Mouse (Mus musculus) left cerebral cortex, postnatal 36 days (tissue): ENCODE measurements at regions not wholly inside any gene's neighbourhood (a gene's known extent, or its start where the extent isn't known, plus 50 kb on each side); places are given as distances from the start of the nearest gene placed in this dataset.

ENCODE experiments used
- DNase-seq, 2 experiments: peaks; one replicate each; pipeline ENCODE4 v3.0.0; 2021 to 2022; ENCODE audit warnings: low spot score in 2 of 2, mixed read lengths in 1 of 2
- intact Hi-C: fragments of 180-260 bp; cut with DNase I; formaldehyde crosslinking; loops from one replicate; pipeline ENCODE4 v1.15.1; 2025

DNA sequence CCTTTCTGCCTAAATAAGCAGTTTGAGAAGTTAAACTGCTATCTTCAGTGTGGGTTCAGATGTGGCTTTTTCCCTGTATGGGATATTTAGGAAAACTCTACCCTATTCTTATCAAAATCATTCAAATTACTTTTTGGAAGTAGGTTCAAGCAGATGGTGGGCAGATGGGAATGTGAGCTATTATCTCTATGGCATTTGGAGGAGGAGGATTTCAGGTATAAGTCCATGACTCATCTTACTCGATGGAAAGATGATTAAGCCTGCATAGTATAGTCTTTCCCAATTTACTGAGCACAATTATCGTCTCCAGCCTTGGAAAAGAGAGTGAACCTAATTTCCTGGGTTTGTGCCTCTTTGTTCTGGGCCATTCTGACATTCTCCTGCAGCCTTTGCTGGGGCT, 1413.2 kb downstream of the D3Ertd751e start:
- intact Hi-C loops, result no loop called here
- DNase-seq, result no peak

DNA sequence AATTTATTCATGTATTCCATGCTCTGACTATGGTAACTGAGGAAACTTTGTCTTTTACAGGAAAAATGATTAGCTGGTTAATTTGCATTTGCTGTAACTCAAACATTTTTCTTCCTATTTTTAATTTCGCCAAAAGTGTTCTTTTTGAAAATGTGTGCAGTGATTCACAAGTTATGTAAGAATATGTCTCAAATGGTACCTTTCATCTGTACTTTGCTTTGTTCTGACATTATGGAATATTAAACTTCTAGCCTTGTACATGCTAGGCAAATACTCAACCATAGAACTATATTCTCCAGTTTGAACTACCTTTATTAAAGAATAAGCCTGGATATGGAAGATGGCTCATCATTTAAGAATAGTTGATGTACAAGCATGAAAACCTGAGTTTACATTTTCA, 1418.1 kb downstream of the D3Ertd751e start:
- intact Hi-C loops, result no loop called here
- no peak for DNase-seq

DNA sequence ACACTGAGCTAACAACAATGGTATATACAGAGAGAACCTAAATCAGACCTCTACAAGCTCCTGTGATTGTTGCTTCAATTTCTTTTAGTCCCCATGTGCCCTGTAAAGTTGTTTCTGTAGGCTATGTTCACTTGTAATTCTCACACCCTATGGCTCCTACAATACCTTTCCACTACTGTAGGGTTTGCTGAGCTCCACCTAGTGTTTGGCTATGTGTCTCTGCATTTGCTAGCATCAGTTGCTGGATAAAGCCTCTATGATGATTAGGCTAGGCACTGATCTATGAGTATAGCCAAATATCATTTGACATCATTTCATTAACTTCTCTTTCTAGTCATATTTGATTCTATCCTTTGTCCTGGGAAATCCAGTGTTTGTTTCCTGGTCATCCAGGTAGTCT, 1440.4 kb downstream of the D3Ertd751e start:
- intact Hi-C loops, result no loop called here
- DNase-seq, result no peak

DNA sequence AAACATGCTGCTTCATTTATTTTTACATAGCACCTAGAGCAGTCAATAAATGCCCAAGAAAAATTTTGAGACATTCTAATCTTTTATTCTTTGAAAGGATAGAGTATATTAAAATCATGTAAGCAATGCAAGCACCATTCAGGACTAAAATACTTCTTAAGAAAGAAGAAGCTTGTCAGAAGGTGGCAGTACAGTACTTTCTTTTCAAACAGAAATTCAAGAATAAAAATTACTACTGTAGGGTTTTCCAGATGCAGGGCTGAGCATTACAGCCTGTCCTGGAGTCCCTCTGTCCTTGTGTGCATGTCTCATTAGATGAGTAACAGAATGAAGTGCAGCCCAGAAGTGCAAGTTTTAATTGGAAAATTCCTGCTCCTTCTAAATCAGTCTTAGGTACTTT, 1457.5 kb downstream of the D3Ertd751e start:
- no peak for DNase-seq
- intact Hi-C loops, result loop anchor here (10.0 kb wide), 1 partner anchor 1715 kb away; no protein-coding TSS in a partner anchor

DNA sequence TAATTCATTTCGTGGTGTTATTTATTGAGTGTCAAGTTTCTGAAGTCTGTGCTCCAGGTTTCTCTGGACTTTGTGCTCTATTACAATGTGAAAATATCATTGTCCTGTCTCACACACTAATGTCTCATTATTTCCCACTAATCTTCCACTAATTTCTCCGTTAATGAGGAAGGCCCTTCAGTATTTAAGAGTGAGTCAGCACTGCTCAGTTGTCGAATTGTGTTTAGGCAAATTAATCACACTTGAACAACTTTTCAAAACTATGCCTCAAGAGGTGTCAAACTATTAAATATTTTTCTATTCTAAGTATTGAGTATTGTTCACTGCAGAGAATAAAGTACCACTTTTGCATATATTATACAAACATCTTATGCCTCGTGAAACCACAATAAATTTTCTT, 1467.2 kb downstream of the D3Ertd751e start:
- intact Hi-C loops, result loop anchor here (10.0 kb wide), 1 partner anchor 1705 kb away; no protein-coding TSS in a partner anchor
- no peak for DNase-seq

DNA sequence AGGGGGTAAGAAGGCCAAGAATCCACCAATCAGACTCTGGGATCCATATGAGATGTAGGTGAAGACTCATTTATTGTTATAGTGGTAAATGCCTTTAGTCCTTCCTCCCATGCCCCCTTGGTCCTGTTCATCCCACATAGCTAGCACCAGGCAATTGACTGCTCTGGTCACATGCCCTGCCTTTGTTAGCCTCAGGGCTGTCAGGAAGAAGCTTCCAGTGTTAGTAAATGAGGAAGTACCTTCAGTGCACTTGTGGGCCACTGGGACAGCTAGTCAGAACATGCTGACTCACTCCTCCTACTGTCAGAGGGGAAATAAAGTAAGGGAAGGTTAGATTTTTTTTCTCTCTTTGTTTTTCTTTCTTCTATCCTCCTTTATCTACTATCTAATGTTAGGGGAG, 1476.3 kb downstream of the D3Ertd751e start:
- intact Hi-C loops, result no loop called here

DNA sequence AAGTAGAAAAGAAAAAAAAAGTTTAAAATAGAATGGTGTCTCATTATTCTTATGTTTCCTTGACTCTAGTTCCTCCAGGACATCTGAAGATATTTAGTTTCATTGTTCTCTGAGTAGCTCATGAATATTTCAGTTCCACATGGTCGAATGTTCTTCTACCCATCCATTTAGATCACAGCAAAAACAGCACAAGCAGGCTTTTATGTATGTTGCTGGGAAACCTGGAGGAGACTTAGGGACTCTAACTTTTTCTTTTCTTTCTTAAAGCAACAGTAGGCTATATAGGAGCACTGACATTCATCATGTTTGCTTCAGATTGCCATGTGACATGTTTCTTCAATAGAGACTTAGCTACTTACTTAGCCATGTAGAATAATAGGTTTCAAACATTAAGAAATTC, 1504.2 kb downstream of the D3Ertd751e start:
- no peak for DNase-seq
- intact Hi-C loops, result no loop called here

More for the DNA sequence above, 1476.3 kb downstream of the D3Ertd751e start:
- DNase-seq, result no peak
